Mouse (Mus musculus) CH12.LX (cell line): Measurements from ENCODE around the gene Snx9. TPM values are rescaled to one million over a fixed set of nuclear protein-coding genes. Genes with fewer than 3 reads are reported as not detected.

Experiments used
- DNase-seq: peaks from one replicate; pipeline ENCODE4 v3.0.0-alpha.2; 2013; ENCODE audit errors: extremely low read depth
- H3K27ac ChIP-seq: 2 replicates; pipeline ENCODE4 v1.5.1; 2012; ENCODE audit warnings: low read depth, mild to moderate bottlenecking, control low read depth, moderate library complexity; ENCODE audit not compliant: insufficient read depth
- H3K27me3 ChIP-seq: replicated peaks from 2 replicates; pipeline ENCODE3; 2012; ENCODE audit warnings: inconsistent platforms
- H3K36me3 ChIP-seq, 2 experiments: replicated peaks in 1 of 2; 2 replicates each; pipeline versions ENCODE3 to v1.6.1; 2012; ENCODE audit warnings: inconsistent platforms in 1 of 2, low read length in 1 of 2, mild to moderate bottlenecking in 1 of 2, mixed read lengths in 1 of 2, moderate library complexity in 1 of 2; ENCODE audit not compliant: control insufficient read depth in 1 of 2, insufficient read depth in 1 of 2
- H3K4me1 ChIP-seq, 2 experiments: 2 replicates each; pipeline ENCODE4 v1.6.1; 2012; ENCODE audit warnings: inconsistent platforms in 1 of 2, moderate library complexity in 1 of 2; ENCODE audit not compliant: insufficient read depth in 2 of 2, control insufficient read depth in 1 of 2
- H3K4me2 ChIP-seq: 2 replicates; pipeline ENCODE4 v1.6.1; 2012; ENCODE audit warnings: low read depth, mild to moderate bottlenecking, control low read depth; ENCODE audit not compliant: poor library complexity, insufficient read depth, severe bottlenecking
- H3K4me3 ChIP-seq, 3 experiments: fragments of 150-350 bp in 1 of 3; sonication (generic) in 1 of 3; replicated peaks in 1 of 3; 2 replicates each; pipeline versions ENCODE3 to v1.5.1; 2011 to 2012; ENCODE audit warnings: low read depth in 2 of 3, low read length in 2 of 3, mild to moderate bottlenecking in 2 of 3, moderate library complexity in 2 of 3, control low read depth in 1 of 3, improper control_type of control experiment in 1 of 3, inconsistent platforms in 1 of 3, mixed read lengths in 1 of 3; ENCODE audit not compliant: poor library complexity in 1 of 3
- H3K79me2 ChIP-seq: replicated peaks from 2 replicates; pipeline ENCODE4 v1.6.1; 2012; ENCODE audit warnings: mild to moderate bottlenecking, moderate library complexity; ENCODE audit not compliant: control insufficient read depth, poor library complexity, insufficient read depth, severe bottlenecking; ENCODE audit errors: extremely low read depth
- H3K9ac ChIP-seq: 2 replicates; pipeline ENCODE4 v1.6.1; 2012; ENCODE audit warnings: low read depth, mild to moderate bottlenecking, control low read depth, moderate library complexity; ENCODE audit not compliant: insufficient read depth
- H3K9me3 ChIP-seq: replicated peaks from 2 replicates; pipeline ENCODE3; 2012; ENCODE audit warnings: low read length, inconsistent platforms, mixed read lengths
- BHLHE40 ChIP-seq: IDR thresholded peaks from 2 replicates; pipeline ENCODE4 v1.6.1; 2011; ENCODE audit warnings: mild to moderate bottlenecking, low read depth, low read length, improper control_type of control experiment
- CHD1 ChIP-seq: IDR thresholded peaks from 2 replicates; pipeline ENCODE4 v1.6.1; 2012; ENCODE audit warnings: low read depth, low read length, improper control_type of control experiment, inconsistent platforms
- CHD2 ChIP-seq: IDR thresholded peaks from 2 replicates; pipeline ENCODE4 v1.6.1; 2011; ENCODE audit warnings: low read length, improper control_type of control experiment
- ELF1 ChIP-seq: IDR thresholded peaks from 2 replicates; pipeline ENCODE4 v1.6.1; 2014; ENCODE audit warnings: low read depth, mild to moderate bottlenecking, inconsistent platforms, low read length, improper control_type of control experiment
- JUN ChIP-seq: IDR thresholded peaks from 2 replicates; pipeline ENCODE4 v1.6.1; 2011; ENCODE audit warnings: low read depth, mild to moderate bottlenecking, low read length, improper control_type of control experiment, moderate library complexity; ENCODE audit not compliant: insufficient read depth
- MAFK ChIP-seq: IDR thresholded peaks from 2 replicates; pipeline ENCODE4 v1.6.1; 2011; ENCODE audit warnings: low read length, improper control_type of control experiment; ENCODE audit not compliant: insufficient replicate concordance
- MAX ChIP-seq: IDR thresholded peaks from 2 replicates; pipeline ENCODE4 v1.6.1; 2011; ENCODE audit warnings: low read length, improper control_type of control experiment
- MAZ ChIP-seq: IDR thresholded peaks from 2 replicates; pipeline ENCODE4 v1.6.1; 2012; ENCODE audit warnings: low read depth, mild to moderate bottlenecking, inconsistent platforms, low read length, improper control_type of control experiment, moderate library complexity
- NELFE ChIP-seq: IDR thresholded peaks from 2 replicates; pipeline ENCODE4 v1.6.1; 2011; ENCODE audit warnings: low read depth, low read length, improper control_type of control experiment
- NRF1 ChIP-seq: IDR thresholded peaks from 2 replicates; pipeline ENCODE4 v1.6.1; 2014; ENCODE audit warnings: low read depth, mild to moderate bottlenecking, inconsistent platforms, low read length, improper control_type of control experiment, moderate library complexity
- PAX5 ChIP-seq: IDR thresholded peaks from 2 replicates; pipeline ENCODE4 v1.6.1; 2012; ENCODE audit warnings: low read length, inconsistent platforms, mixed read lengths
- POLR2AphosphoS2 ChIP-seq: IDR thresholded peaks from 2 replicates; pipeline ENCODE4 v1.6.1; 2011; ENCODE audit warnings: low read depth, low read length, improper control_type of control experiment
- RAD21 ChIP-seq: IDR thresholded peaks from 2 replicates; pipeline ENCODE4 v1.6.1; 2011; ENCODE audit warnings: low read depth, mild to moderate bottlenecking, low read length, improper control_type of control experiment, moderate library complexity
- SIN3A ChIP-seq: IDR thresholded peaks from 2 replicates; pipeline ENCODE4 v1.6.1; 2012; ENCODE audit warnings: low read length, improper control_type of control experiment, inconsistent platforms
- SMC3 ChIP-seq: IDR thresholded peaks from 2 replicates; pipeline ENCODE4 v1.6.1; 2011; ENCODE audit warnings: low read depth, low read length, improper control_type of control experiment
- TCF12 ChIP-seq: IDR thresholded peaks from 2 replicates; pipeline ENCODE4 v1.6.1; 2014; ENCODE audit warnings: low read depth, mild to moderate bottlenecking, inconsistent platforms, low read length, improper control_type of control experiment
- USF1 ChIP-seq: IDR thresholded peaks from 2 replicates; pipeline ENCODE4 v1.6.1; 2014; ENCODE audit warnings: low read depth, mild to moderate bottlenecking, inconsistent platforms, low read length, improper control_type of control experiment
- dilution Hi-C: fragments of 300-500 bp; cut with MboI; formaldehyde crosslinking; loops from 2 replicates; pipeline ENCODE4 v1.14.3; 2020; ENCODE audit warnings: low sequenced_read_pairs; ENCODE audit not compliant: extremely low pct_unique_long_range_greater_than_20kb, extremely low pct_ligation_motif_present
- in situ Hi-C: fragments of 300-500 bp; cut with MboI; formaldehyde crosslinking; loops from 3 replicates; pipeline ENCODE4 v1.14.3; 2019; ENCODE audit warnings: low sequenced_read_pairs, low pct_ligation_motif_present, low pct_unique_long_range_greater_than_20kb, mixed read lengths
- polyA plus RNA-seq: library from polyadenylated mRNA; unstranded; fragments of >175 nt; gene quantifications from 2 replicates; pipeline ENCODE4 v1.2.1, GENCODE M21; 2012; ENCODE audit warnings: low read depth; ENCODE audit not compliant: insufficient read length
- total RNA-seq, 2 experiments: library from RNA; depleted of rRNA; stranded (reverse); fragments of 300-350 nt in 1 of 2; fragments of >200 nt in 1 of 2; gene quantifications; 2 replicates each; pipeline ENCODE4 v1.2.3; 2012 to 2014

Gene Snx9
- total and polyA plus RNA-seq, 3 experiments, result 16.3 to 26.3 (median 17.1) TPM

GRCm38 (mm10) chr17:5956350-5957000, 115.3 kb downstream of the Snx9 start:
- H3K4me3 ChIP-seq, result no peak overlapping the region
- H3K36me3 ChIP-seq, result peaks cover 0 to 3% of the 10 kb centered on the region in 2 experiments
- in situ Hi-C loops, result no loop called here
- no peaks in the 10 kb centered on the region for H3K79me2 ChIP-seq
- no peak for DNase-seq
- dilution Hi-C loops, result no loop called here
- H3K9ac ChIP-seq, result no peak overlapping the region
- H3K4me1 ChIP-seq, result peaks cover 0 to 7% of the 10 kb centered on the region in 2 experiments; a peak in 1 of 4 replicates
- no peak overlapping the region for H3K27ac ChIP-seq
- no peaks in the 10 kb centered on the region for H3K27me3 ChIP-seq
- TF ChIP-seq POLR2AphosphoS2 (no peak), SIN3A (no peak), MAFK (no peak), NRF1 (no peak), CHD1 (no peak), MAX (no peak)
- no peaks in the 10 kb centered on the region for H3K9me3 ChIP-seq
- no peak overlapping the region for H3K4me2 ChIP-seq

GRCm38 (mm10) chr17:5957097-5957496, 116.0 kb downstream of the Snx9 start:
- no peaks in the 10 kb centered on the region for H3K9me3 ChIP-seq
- no peak for TF ChIP-seq RAD21
- no peak for TF ChIP-seq BHLHE40
- TF ChIP-seq JUN, result no peak
- no peak for TF ChIP-seq PAX5
- TF ChIP-seq USF1, result no peak
- TF ChIP-seq MAZ, result no peak
- TF ChIP-seq SIN3A, result no peak
- no peak for TF ChIP-seq SMC3
- no peak for TF ChIP-seq NELFE
- no peak for TF ChIP-seq TCF12
- no peak for TF ChIP-seq ELF1
- TF ChIP-seq CHD2, result no peak
- TF ChIP-seq, all 38 proteins: peak for 0
- Histone ChIP-seq H3K9ac (no peak overlapping the region), H3K27me3 (no peaks in the 10 kb centered on the region), H3K4me2 (no peak overlapping the region), H3K27ac (no peak overlapping the region), H3K4me3 (no peak overlapping the region), H3K79me2 (no peaks in the 10 kb centered on the region), H3K36me3 (peaks cover 0 to 3% of the 10 kb centered on the region in 2 experiments), H3K4me1 (peaks cover 0 to 7% of the 10 kb centered on the region in 2 experiments; a peak in 1 of 4 replicates)
- DNase-seq, result no peak
- in situ Hi-C loops (no loop called here), dilution Hi-C loops (no loop called here)
